Mouse (Mus musculus) small intestine, adult 2 months (tissue): ENCODE results near the gene Gsk3b.

Source experiments
- CTCF ChIP-seq: fragments of 200-500 bp; IDR thresholded peaks from 2 replicates; pipeline ENCODE4 v1.5.1; 2012; ENCODE audit warnings: low read depth, mild to moderate bottlenecking, control low read depth, inconsistent platforms, low read length, moderate library complexity, mixed read lengths; ENCODE audit not compliant: insufficient replicate concordance, insufficient read length; ENCODE audit errors: extremely low read depth
- POLR2A ChIP-seq: fragments of 200-500 bp; IDR thresholded peaks from 2 replicates; pipeline ENCODE4 v1.6.1; 2012; ENCODE audit warnings: low read depth, mild to moderate bottlenecking, control low read depth, inconsistent platforms, low read length, moderate library complexity

GRCm38 (mm10) chr16:38058836-38059235, 30.0 kb upstream of the Gsk3b start:
- TF ChIP-seq CTCF, result no peak
- no peak for TF ChIP-seq POLR2A
